Mouse (Mus musculus): ENCODE data around the gene Dctn2. TPM values are rescaled to one million over a fixed set of nuclear protein-coding genes. Genes with fewer than 3 reads are reported as not detected.

The Dctn2 gene
- 100 to 1,000 TPM; 254 to 258 TPM for total RNA-seq (2021)

- DNase-seq, result peak; percentile 92 to 93
Observed at GRCm38 (mm10) chr10:127266112-127267091, at the start of gene Dctn2. TSS of gene Dctn2 (plus strand) at chr10:127266368.

GRCm38 (mm10) chr10:127216456-127216855, 49.7 kb upstream of the Dctn2 start:
- no peak for DNase-seq

GRCm38 (mm10) chr10:127217177-127217576, 49.0 kb upstream of the Dctn2 start:
- no peak for DNase-seq

GRCm38 (mm10) chr10:127218339-127218738, 47.8 kb upstream of the Dctn2 start:
- no peak for DNase-seq

GRCm38 (mm10) chr10:127225213-127225612, 41.0 kb upstream of the Dctn2 start:
- DNase-seq, result no peak

GRCm38 (mm10) chr10:127225732-127226131, 40.4 kb upstream of the Dctn2 start:
- no peak for DNase-seq

GRCm38 (mm10) chr10:127226318-127226895, 39.8 kb upstream of the Dctn2 start:
- DNase-seq, result no peak

- no peak for DNase-seq
Observed at GRCm38 (mm10) chr10:127227163-127227562, 39.0 kb upstream of the Dctn2 start.

- DNase-seq, result no peak
Observed at GRCm38 (mm10) chr10:127228897-127229296, 37.3 kb upstream of the Dctn2 start.

- DNase-seq, result no peak
Observed at GRCm38 (mm10) chr10:127230693-127231092, 35.5 kb upstream of the Dctn2 start.

GRCm38 (mm10) chr10:127231741-127232140, 34.4 kb upstream of the Dctn2 start:
- DNase-seq, result no peak

GRCm38 (mm10) chr10:127233141-127233540, 33.0 kb upstream of the Dctn2 start:
- DNase-seq, result no peak

GRCm38 (mm10) chr10:127236541-127236940, 29.6 kb upstream of the Dctn2 start:
- DNase-seq, result no peak

GRCm38 (mm10) chr10:127238241-127238824, 27.8 kb upstream of the Dctn2 start:
- DNase-seq, result no peak

- DNase-seq, result no peak
Observed at GRCm38 (mm10) chr10:127250810-127251209, 15.4 kb upstream of the Dctn2 start.

GRCm38 (mm10) chr10:127255625-127256345, 10.4 kb upstream of the Dctn2 start:
- no peak for DNase-seq

- DNase-seq, result no peak
Observed at GRCm38 (mm10) chr10:127257790-127258189, 8.4 kb upstream of the Dctn2 start.

GRCm38 (mm10) chr10:127258489-127258888, 7.7 kb upstream of the Dctn2 start:
- DNase-seq, result no peak

- DNase-seq, result no peak
Observed at GRCm38 (mm10) chr10:127261706-127262547, 4.2 kb upstream of the Dctn2 start.

- peak; percentile 73 to 80 for DNase-seq
Observed at GRCm38 (mm10) chr10:127262548-127263398, 3.4 kb upstream of the Dctn2 start, which contains the start of gene Kif5a. TSS of gene Kif5a (minus strand) at chr10:127263348.

GRCm38 (mm10) chr10:127263631-127264030, 2.5 kb upstream of the Dctn2 start:
- DNase-seq, result no peak

Measured in layer of hippocampus, postnatal 36 days (tissue).